Mouse (Mus musculus): ENCODE results near the gene Mllt6.

The Mllt6 gene

GRCm38 (mm10) chr11:97635468-97636019, 27.7 kb upstream of the Mllt6 start:
- no peak for TF ChIP-seq GATA4 (IDR thresholded peaks at IDR 0.05; ENCODE audit: insufficient replicate concordance, low read length)

GRCm38 (mm10) chr11:97641668-97642067, 21.5 kb upstream of the Mllt6 start:
- no peak for TF ChIP-seq GATA4 (IDR thresholded peaks at IDR 0.05; ENCODE audit: insufficient replicate concordance, low read length)

GRCm38 (mm10) chr11:97642746-97643145, 20.5 kb upstream of the Mllt6 start:
- no peak for TF ChIP-seq GATA4 (IDR thresholded peaks at IDR 0.05; ENCODE audit: insufficient replicate concordance, low read length)

GRCm38 (mm10) chr11:97643380-97644055, 19.7 kb upstream of the Mllt6 start:
- TF ChIP-seq GATA4 (IDR thresholded peaks at IDR 0.05; ENCODE audit: insufficient replicate concordance, low read length), result no peak

GRCm38 (mm10) chr11:97644834-97645233, 18.4 kb upstream of the Mllt6 start:
- no peak for TF ChIP-seq GATA4 (IDR thresholded peaks at IDR 0.05; ENCODE audit: insufficient replicate concordance, low read length)

GRCm38 (mm10) chr11:97650341-97650740, 12.9 kb upstream of the Mllt6 start:
- no peak for TF ChIP-seq GATA4 (IDR thresholded peaks at IDR 0.05; ENCODE audit: insufficient replicate concordance, low read length)

GRCm38 (mm10) chr11:97654210-97654609, 9.0 kb upstream of the Mllt6 start:
- no peak for TF ChIP-seq GATA4 (IDR thresholded peaks at IDR 0.05; ENCODE audit: insufficient replicate concordance, low read length)

- no peak for TF ChIP-seq GATA4 (IDR thresholded peaks at IDR 0.05; ENCODE audit: insufficient replicate concordance, low read length)
Observed at GRCm38 (mm10) chr11:97656269-97656971, 6.8 kb upstream of the Mllt6 start.

GRCm38 (mm10) chr11:97657184-97657945, 5.8 kb upstream of the Mllt6 start:
- no peak for TF ChIP-seq GATA4 (IDR thresholded peaks at IDR 0.05; ENCODE audit: insufficient replicate concordance, low read length)

GRCm38 (mm10) chr11:97658751-97659266, 4.4 kb upstream of the Mllt6 start:
- no peak for TF ChIP-seq GATA4 (IDR thresholded peaks at IDR 0.05; ENCODE audit: insufficient replicate concordance, low read length)

GRCm38 (mm10) chr11:97659267-97659989, 3.8 kb upstream of the Mllt6 start:
- no peak for TF ChIP-seq GATA4 (IDR thresholded peaks at IDR 0.05; ENCODE audit: insufficient replicate concordance, low read length)

- TF ChIP-seq GATA4 (IDR thresholded peaks at IDR 0.05; ENCODE audit: insufficient replicate concordance, low read length), result no peak
Observed at GRCm38 (mm10) chr11:97659990-97660714, 3.1 kb upstream of the Mllt6 start.

GRCm38 (mm10) chr11:97660734-97661647, 2.2 kb upstream of the Mllt6 start:
- TF ChIP-seq GATA4 (IDR thresholded peaks at IDR 0.05; ENCODE audit: insufficient replicate concordance, low read length), result no peak
